Mouse (Mus musculus) midbrain, embryonic 12.5 days (tissue): ENCODE data around the gene Dhodh. TPM values are rescaled to one million over a fixed set of nuclear protein-coding genes. Genes with fewer than 3 reads are reported as not detected.

Source experiments
- ATAC-seq: fragments of 200-750 bp; cut with Nextera tagmentation; 2 replicates; pipeline ENCODE4 v1.8.0; 2017; ENCODE audit warnings: low read depth, moderate TSS enrichment, moderate library complexity; ENCODE audit not compliant: low FRiP score
- H3K27ac ChIP-seq: fragments of 300-500 bp; sonication (generic); replicated peaks from 2 replicates; pipeline ENCODE4 v1.5.1; 2016; ENCODE audit warnings: mild to moderate bottlenecking
- H3K27me3 ChIP-seq: fragments of 300-500 bp; sonication (generic); 2 replicates; pipeline ENCODE4 v1.6.1; 2016; ENCODE audit warnings: mild to moderate bottlenecking
- H3K36me3 ChIP-seq: fragments of 300-500 bp; sonication (generic); 2 replicates; pipeline ENCODE4 v1.6.1; 2016
- H3K4me1 ChIP-seq: fragments of 300-500 bp; sonication (generic); 2 replicates; pipeline ENCODE4 v1.6.1; 2016
- H3K4me2 ChIP-seq: fragments of 300-500 bp; sonication (generic); replicated peaks from 2 replicates; pipeline ENCODE4 v1.6.1; 2016; ENCODE audit warnings: mild to moderate bottlenecking, moderate library complexity
- H3K4me3 ChIP-seq: fragments of 300-500 bp; sonication (generic); 2 replicates; pipeline ENCODE4 v1.5.1; 2016; ENCODE audit warnings: mild to moderate bottlenecking
- H3K9ac ChIP-seq: fragments of 300-500 bp; sonication (generic); replicated peaks from 2 replicates; pipeline ENCODE4 v1.6.1; 2016; ENCODE audit warnings: mild to moderate bottlenecking, moderate library complexity
- H3K9me3 ChIP-seq: fragments of 300-500 bp; sonication (generic); 2 replicates; pipeline ENCODE4 v1.6.1; 2016; ENCODE audit warnings: mild to moderate bottlenecking
- WGBS: fragments of 180-500 bp; shearing (Covaris S2); methylation state at CpG from one replicate; pipeline ENCODE4 v1.1.7; 2016; 5-methylcytosine and 5-hydroxymethylcytosine counted together
- polyA plus RNA-seq: library from polyadenylated mRNA; unstranded; fragments of >200 nt; fragmentation: Nextera tagmentation; extraction: Ambion mirVana; gene quantifications from 2 replicates; pipeline ENCODE4 v1.2.1, GENCODE M21; 2016

Gene Dhodh
- polyA plus RNA-seq, 1 experiment from 2014 or later = 41.6 TPM

DNA sequence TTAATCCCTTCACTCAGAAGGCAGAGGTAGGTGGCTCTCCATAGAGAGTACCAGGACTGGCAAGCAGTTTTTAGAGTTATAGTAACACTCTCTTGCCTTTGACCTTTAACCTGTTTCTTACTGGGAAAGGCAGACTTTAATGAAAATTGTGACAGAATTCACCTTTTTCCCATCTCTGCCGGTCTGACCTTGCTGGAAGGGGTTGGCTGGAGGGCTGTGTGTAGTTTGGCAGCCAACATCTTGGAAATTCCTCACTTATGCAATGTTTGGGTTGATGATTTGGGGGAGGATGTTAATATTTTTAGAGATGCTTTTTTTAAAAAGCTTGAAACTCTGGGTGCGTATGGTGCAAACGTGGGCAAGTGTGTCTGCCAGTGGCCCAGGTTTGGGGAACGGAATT lies 24.2 kb downstream of the Dhodh start:
- Histone ChIP-seq H3K36me3 (no peaks in the 10 kb centered on the region), H3K27ac (no peak overlapping the region), H3K4me3 (no peak overlapping the region), H3K4me2 (no peak overlapping the region), H3K4me1 (no peaks in the 10 kb centered on the region), H3K9me3 (no peaks in the 10 kb centered on the region), H3K27me3 (no peaks in the 10 kb centered on the region), H3K9ac (no peak overlapping the region)
- ATAC-seq = no peak
- 83% methylated on average over 4 of the region's 4 CpGs for WGBS

GRCm38 (mm10) chr8:109578900-109579301 lies 29.6 kb downstream of the Dhodh start, which contains the start of gene Hp:
Hp (minus strand) TSS chr8:109579172.
- H3K4me1 ChIP-seq = no peaks in the 10 kb centered on the region
- H3K4me3 ChIP-seq = no peak within 1 kb of the TSS
- H3K9me3 ChIP-seq = no peaks in the 10 kb centered on the region
- H3K4me2 ChIP-seq = no peak within 1 kb of the TSS
- H3K27me3 ChIP-seq = no peaks in the 10 kb centered on the region
- ATAC-seq = no peak
- no peak within 1 kb of the TSS for H3K9ac ChIP-seq
- H3K27ac ChIP-seq = no peak within 1 kb of the TSS
- H3K36me3 ChIP-seq = no peaks in the 10 kb centered on the region
- WGBS = 73% methylated on average over 8 of the region's 8 CpGs

- WGBS = 76% methylated on average over 4 of the region's 4 CpGs
Observed at GRCm38 (mm10) chr8:109576311-109576710, 32.2 kb downstream of the Dhodh start.

GRCm38 (mm10) chr8:109571139-109571538 lies 37.3 kb downstream of the Dhodh start:
- Histone ChIP-seq H3K4me3 (no peak overlapping the region), H3K27ac (no peak overlapping the region), H3K4me1 (peaks cover 8% of the 10 kb centered on the region), H3K27me3 (no peaks in the 10 kb centered on the region), H3K9me3 (no peaks in the 10 kb centered on the region), H3K36me3 (peaks cover 33% of the 10 kb centered on the region), H3K9ac (no peak overlapping the region), H3K4me2 (no peak overlapping the region)
- 89% methylated on average over 12 of the region's 12 CpGs for WGBS
- no peak for ATAC-seq

More at GRCm38 (mm10) chr8:109576311-109576710, 32.2 kb downstream of the Dhodh start:
- H3K4me3 ChIP-seq = no peak overlapping the region
- ATAC-seq = no peak
- no peaks in the 10 kb centered on the region for H3K9me3 ChIP-seq
- no peak overlapping the region for H3K4me2 ChIP-seq
- no peaks in the 10 kb centered on the region for H3K4me1 ChIP-seq
- H3K27ac ChIP-seq = no peak overlapping the region
- H3K36me3 ChIP-seq = peaks cover 18% of the 10 kb centered on the region
- no peak overlapping the region for H3K9ac ChIP-seq
- no peaks in the 10 kb centered on the region for H3K27me3 ChIP-seq

DNA sequence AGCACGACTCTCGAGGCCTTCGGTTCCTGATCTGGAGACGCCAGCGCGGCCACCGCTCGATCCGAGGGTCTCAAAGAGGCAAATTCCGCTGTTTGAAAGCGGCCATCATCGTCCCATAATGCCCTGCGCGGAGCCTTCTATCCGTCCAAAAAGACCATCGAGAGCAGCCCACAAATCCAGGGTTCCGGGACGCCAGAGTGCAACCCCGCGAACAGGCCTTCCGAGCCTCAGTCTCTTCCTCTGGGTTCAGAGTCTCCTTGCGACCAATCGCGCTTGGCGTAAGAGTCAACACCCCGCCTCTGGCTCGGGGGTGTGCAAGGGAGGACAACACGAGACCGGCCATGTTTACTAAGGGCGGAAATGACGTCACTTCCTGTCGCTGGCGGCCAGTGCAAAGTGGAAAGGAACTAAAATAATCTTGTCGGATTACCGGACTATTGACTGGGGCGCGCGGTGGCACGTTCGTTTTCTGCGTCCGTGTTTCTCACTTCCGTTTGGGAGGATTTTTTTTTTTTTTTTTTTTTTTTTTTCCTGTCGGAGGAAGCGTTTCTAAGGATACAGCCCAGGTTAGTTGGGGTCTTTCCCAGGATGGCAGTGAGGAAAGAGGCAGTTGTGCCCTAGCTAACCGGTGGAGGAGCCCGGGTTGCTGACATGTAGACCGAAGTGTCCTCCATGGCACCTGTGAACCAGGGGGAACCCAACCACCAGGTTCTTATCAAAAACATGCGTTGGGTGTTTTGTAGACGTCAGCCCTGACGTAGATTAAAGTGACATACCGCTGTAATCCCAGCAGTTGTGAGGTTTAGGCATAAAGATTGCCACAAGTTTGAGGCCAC lies 42.8 kb downstream of the Dhodh start, which contains the start of the genes Dhx38 and Txnl4b:
Gene Dhx38, minus strand, starts transcription at position 364 of the 836 bp plus-strand sequence.
Gene Txnl4b, plus strand, starts transcription at position 395 of the 836 bp plus-strand sequence.
- Histone ChIP-seq H3K27me3 (no peaks in the 10 kb centered on the region), H3K4me1 (peaks cover 18% of the 10 kb centered on the region), H3K4me3 (peak within 1 kb of the TSS; percentile 87), H3K4me2 (peak within 1 kb of the TSS; percentile 81), H3K36me3 (peaks cover 34% of the 10 kb centered on the region), H3K9ac (peak within 1 kb of the TSS; percentile 89), H3K27ac (peak within 1 kb of the TSS; percentile 90), H3K9me3 (no peaks in the 10 kb centered on the region)
- peak; percentile 99 for ATAC-seq
- under 1% methylated on average over 52 of the region's 52 CpGs for WGBS

GRCm38 (mm10) chr8:109564766-109565165 lies 43.7 kb downstream of the Dhodh start:
- Histone ChIP-seq H3K27me3 (no peaks in the 10 kb centered on the region), H3K4me3 (peak overlapping the region; percentile 87), H3K4me2 (peak overlapping the region; percentile 81), H3K9ac (peak overlapping the region; percentile 89), H3K27ac (peak overlapping the region; percentile 90; the same call in 1 of the 2 replicates), H3K36me3 (peaks cover 34% of the 10 kb centered on the region), H3K9me3 (no peaks in the 10 kb centered on the region), H3K4me1 (peaks cover 18% of the 10 kb centered on the region)
- ATAC-seq = no peak
- 5% methylated on average over 10 of the region's 10 CpGs for WGBS

GRCm38 (mm10) chr8:109563881-109564280 lies 44.6 kb downstream of the Dhodh start:
- H3K9ac ChIP-seq = no peak overlapping the region
- peaks cover 43% of the 10 kb centered on the region for H3K36me3 ChIP-seq
- peaks cover 18% of the 10 kb centered on the region for H3K4me1 ChIP-seq
- H3K9me3 ChIP-seq = no peaks in the 10 kb centered on the region
- no peak overlapping the region for H3K4me3 ChIP-seq
- no peak overlapping the region; the same call in 1 of the 2 replicates for H3K4me2 ChIP-seq
- WGBS = 84% methylated on average over 2 of the region's 2 CpGs
- ATAC-seq = no peak
- H3K27me3 ChIP-seq = no peaks in the 10 kb centered on the region
- no peak overlapping the region for H3K27ac ChIP-seq

DNA sequence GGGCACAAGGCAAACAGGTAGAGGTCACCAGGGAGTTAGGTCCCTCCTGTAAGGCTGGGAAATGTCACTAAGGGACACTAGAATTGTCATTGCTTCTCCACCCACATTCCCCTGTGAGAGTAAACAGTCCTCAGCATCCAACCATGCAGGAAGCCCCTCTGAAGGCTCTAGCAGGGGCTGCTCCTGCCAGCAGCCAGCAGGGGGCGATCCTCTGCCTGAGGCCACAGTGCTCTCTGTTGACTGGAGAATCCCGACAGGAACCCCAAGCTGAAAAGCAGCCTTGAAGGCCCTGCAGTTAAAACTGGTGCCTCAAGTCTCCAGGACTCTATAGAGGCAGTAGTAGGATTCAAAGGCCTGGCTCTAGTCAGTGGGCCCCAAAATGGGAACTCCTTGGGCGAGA lies 56.8 kb downstream of the Dhodh start:
- Histone ChIP-seq H3K4me3 (no peak overlapping the region), H3K9ac (no peak overlapping the region), H3K4me2 (no peak overlapping the region), H3K9me3 (no peaks in the 10 kb centered on the region), H3K27me3 (no peaks in the 10 kb centered on the region), H3K36me3 (peaks cover 100% of the 10 kb centered on the region), H3K4me1 (no peaks in the 10 kb centered on the region), H3K27ac (no peak overlapping the region)
- 47% methylated on average over 3 of the region's 3 CpGs for WGBS
- no peak for ATAC-seq

DNA sequence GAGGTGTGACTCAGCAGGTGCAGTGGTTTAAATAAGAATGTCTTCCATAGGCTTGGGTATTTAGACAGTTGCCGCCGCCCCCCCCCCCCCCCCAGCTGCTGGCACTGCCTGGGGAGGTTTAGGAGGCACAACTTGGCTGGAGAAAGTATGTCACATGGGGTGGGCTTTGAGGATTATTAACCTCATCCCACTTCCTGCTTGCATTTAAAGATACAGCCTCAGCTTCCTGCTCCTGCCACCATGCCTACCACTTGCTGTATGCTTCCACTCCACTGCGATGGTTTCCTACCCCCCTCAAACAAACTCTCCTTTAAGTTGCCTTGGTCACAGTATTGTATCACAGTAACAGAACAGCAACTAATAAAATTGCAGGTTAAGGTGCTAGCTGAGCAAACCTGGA lies 64.4 kb downstream of the Dhodh start:
- no peak overlapping the region for H3K4me3 ChIP-seq
- H3K4me2 ChIP-seq = no peak overlapping the region
- no peaks in the 10 kb centered on the region for H3K27me3 ChIP-seq
- no peaks in the 10 kb centered on the region for H3K4me1 ChIP-seq
- no peak for ATAC-seq
- no peak overlapping the region for H3K27ac ChIP-seq
- H3K9ac ChIP-seq = no peak overlapping the region
- 47% methylated on average over 3 of the region's 3 CpGs for WGBS
- peaks cover 36% of the 10 kb centered on the region for H3K36me3 ChIP-seq
- no peaks in the 10 kb centered on the region for H3K9me3 ChIP-seq

- no peak overlapping the region for H3K27ac ChIP-seq
- H3K4me2 ChIP-seq = no peak overlapping the region
- H3K4me3 ChIP-seq = no peak overlapping the region
- H3K9ac ChIP-seq = no peak overlapping the region
- WGBS = 81% methylated on average over 8 of the region's 8 CpGs
- no peak for ATAC-seq
- no peaks in the 10 kb centered on the region for H3K9me3 ChIP-seq
- no peaks in the 10 kb centered on the region for H3K27me3 ChIP-seq
- H3K36me3 ChIP-seq = peaks cover 25% of the 10 kb centered on the region
- no peaks in the 10 kb centered on the region for H3K4me1 ChIP-seq
Observed at GRCm38 (mm10) chr8:109542748-109543519, 65.5 kb downstream of the Dhodh start.

GRCm38 (mm10) chr8:109542165-109542564 lies 66.3 kb downstream of the Dhodh start:
- no peaks in the 10 kb centered on the region for H3K9me3 ChIP-seq
- WGBS = 65% methylated on average over 5 of the region's 5 CpGs
- no peak overlapping the region for H3K4me2 ChIP-seq
- H3K4me3 ChIP-seq = no peak overlapping the region
- no peaks in the 10 kb centered on the region for H3K27me3 ChIP-seq
- no peak for ATAC-seq
- H3K9ac ChIP-seq = no peak overlapping the region
- peaks cover 17% of the 10 kb centered on the region for H3K36me3 ChIP-seq
- no peak overlapping the region for H3K27ac ChIP-seq
- H3K4me1 ChIP-seq = no peaks in the 10 kb centered on the region
